In the genomic region with DNA sequence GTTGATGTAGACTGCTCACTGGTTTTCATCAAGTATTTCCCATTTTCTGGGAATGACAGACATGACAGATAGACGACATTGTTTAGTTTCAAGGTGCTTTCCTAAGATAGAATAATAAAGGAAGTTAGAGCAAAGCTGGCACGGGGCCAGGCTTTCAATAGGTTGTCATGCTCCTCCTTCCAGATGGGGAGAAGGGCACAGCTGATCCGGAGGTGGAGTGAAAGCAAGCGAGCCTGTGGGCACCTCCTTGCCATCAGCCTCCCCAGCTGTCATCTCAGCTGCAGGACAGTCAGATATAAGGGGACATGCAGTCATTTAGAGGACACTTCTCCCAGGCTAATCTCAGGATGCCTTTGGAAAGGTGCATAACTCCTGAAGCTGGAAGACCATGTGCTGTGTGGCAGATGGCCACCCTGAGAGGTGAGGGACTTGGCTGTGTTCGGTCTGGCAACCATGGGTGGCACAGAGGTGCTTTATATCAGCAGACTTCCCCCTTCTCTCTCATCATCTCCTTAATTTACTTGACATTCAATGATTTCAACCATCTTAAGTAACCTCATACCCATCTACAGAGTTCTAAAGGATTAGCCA, we compare ENCODE assay signal across 16 mouse cellular contexts.
DNase-seq lines count a peak whose midpoint lies in the region; TF ChIP-seq lines count a peak whose summit lies in the region.
"Had no signal": no experiment of that assay in that cellular context is flagged by ENCODE, and none has a peak within 500 bp of the region (broad histone marks: within the 10 kb centered on the region; RNA-seq: fewer than 3 reads in every experiment).

No protein-coding gene starts in this region.

- intact Hi-C loops in heart, postnatal 36 days (cut with DNase I), result no loop called here

- H3K27me3 ChIP-seq in kidney, adult 2 months (replicated peaks; ENCODE audit: control insufficient read depth, insufficient read depth, low read length), result no peaks in the 10 kb centered on the region
- H3K27me3 ChIP-seq: embryonic facial prominence, embryonic 15.5 days; liver, embryonic 13.5 days had no signal

- no peak overlapping the region for H3K27ac ChIP-seq in kidney, adult 2 months (ENCODE audit: insufficient read depth, low read depth, low read length)
- H3K27ac ChIP-seq: embryonic facial prominence, embryonic 15.5 days; liver, embryonic 13.5 days; stomach, postnatal 0 days had no signal

- TF ChIP-seq CTCF in kidney, adult 2 months (conservative IDR thresholded peaks at IDR 0.05; ENCODE audit: insufficient read depth, insufficient read length, low read depth, low read length), result no peak

- TF ChIP-seq POLR2A in kidney, adult 2 months (IDR thresholded peaks at IDR 0.05; ENCODE audit: low read depth, low read length), result no peak

- H3K4me1 ChIP-seq in kidney, adult 2 months (ENCODE audit: control insufficient read depth, insufficient read depth, low read length), result no peaks in the 10 kb centered on the region
- H3K4me1 ChIP-seq: embryonic facial prominence, embryonic 15.5 days; liver, embryonic 13.5 days had no signal

- H3K36me3 ChIP-seq in kidney, adult 2 months (ENCODE audit: control insufficient read depth, insufficient read depth, low read length), result no peaks in the 10 kb centered on the region
- H3K36me3 ChIP-seq: embryonic facial prominence, embryonic 15.5 days; G1E; liver, embryonic 13.5 days had no signal

- 50% methylated on average over 5 of the region's 5 CpGs for WGBS in kidney, adult 2 months

- H3K4me3 ChIP-seq in kidney, adult 2 months (ENCODE audit: insufficient read depth, low read depth, low read length), result no peak overlapping the region
- H3K4me3 ChIP-seq: embryonic facial prominence, embryonic 15.5 days; liver, embryonic 13.5 days had no signal

- peak; percentile 32 to 46 for DNase-seq in cerebellum, postnatal 10 days
- DNase-seq in cerebellum, adult 9-11 months, result no peak
- peak; percentile 1 to 32 for DNase-seq in kidney, postnatal 25 days
- DNase-seq in kidney, adult 2 months, result no peak
- peak; percentile 76 for DNase-seq in brain, adult 2 months (ENCODE audit: low read depth, low spot score)
- peak; percentile 49 to 57 for DNase-seq in right cerebral cortex, adult 2 months (ENCODE audit: low spot score in 2 of 2)
- no peak for DNase-seq in spleen, adult 12 weeks (ENCODE audit: low spot score)
- no peak for DNase-seq in heart, postnatal 36 days
- DNase-seq: adrenal gland, adult 8-10 months; heart, postnatal 4 days; kidney, adult 9 months; liver, embryonic 13.5 days; lung, postnatal 4 days had no signal

Comparison
In these comparisons a context has a peak if more than half of its experiments do, and no peak if none do; other contexts are left out.
1. DNase-seq: peak in cerebellum, postnatal 10 days (2 of 2), kidney, postnatal 25 days (2 of 2), brain, adult 2 months (single experiment) and right cerebral cortex, adult 2 months (2 of 2); none in cerebellum, adult 9-11 months (single experiment), kidney, adult 2 months (single experiment), spleen, adult 12 weeks (single experiment) and heart, postnatal 36 days (0 of 2).